Mouse (Mus musculus): ENCODE results near the gene Adamts4. TPM values are rescaled to one million over a fixed set of nuclear protein-coding genes. Genes with fewer than 3 reads are reported as not detected.
"Not testable (repeated sequence)": the region's sequence is repeated elsewhere in the genome, so short reads cannot be mapped to it uniquely, and the experiment has no call there.

Gene Adamts4
- polyA plus RNA-seq, 1 experiment from 2014 or later = 9.9 TPM

DNA sequence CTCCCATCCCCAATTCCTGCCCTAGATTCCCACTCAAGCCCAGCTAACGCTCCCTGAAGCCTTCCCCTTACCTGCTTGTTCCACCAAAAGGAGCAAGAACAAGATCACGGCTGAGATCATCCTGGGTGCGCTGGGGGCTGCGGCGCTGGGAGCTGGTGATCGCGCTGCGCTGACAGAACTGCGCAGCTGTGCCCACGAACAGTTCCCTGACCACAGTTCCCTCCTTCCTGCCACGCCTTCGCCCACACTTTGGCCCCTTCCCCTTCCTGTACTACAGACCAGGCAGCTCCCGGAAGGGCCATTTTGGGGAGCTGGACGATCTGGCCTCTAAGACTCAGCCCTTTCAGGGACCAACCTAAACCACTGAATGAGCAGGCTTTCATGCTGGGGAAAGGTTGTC, 16.1 kb upstream of the Adamts4 start, which contains the start of gene Fcer1g:
Gene Fcer1g, minus strand, starts transcription at position 240 of the 400 bp plus-strand sequence.
- 94% methylated on average over 14 of the region's 14 CpGs for WGBS
- no peak for DNase-seq (ENCODE audit: low spot score)
- Histone ChIP-seq H3K36me3 (peaks cover 59% of the 10 kb centered on the region), H3K4me1 (peaks cover 27% of the 10 kb centered on the region), H3K9me3 (replicated peaks) (no peaks in the 10 kb centered on the region), H3K4me3 (no peak within 1 kb of the TSS), H3K27me3 (ENCODE audit: low read depth, poor library complexity, severe bottlenecking) (no peaks in the 10 kb centered on the region), H3K27ac (replicated peaks) (no peak within 1 kb of the TSS)

DNA sequence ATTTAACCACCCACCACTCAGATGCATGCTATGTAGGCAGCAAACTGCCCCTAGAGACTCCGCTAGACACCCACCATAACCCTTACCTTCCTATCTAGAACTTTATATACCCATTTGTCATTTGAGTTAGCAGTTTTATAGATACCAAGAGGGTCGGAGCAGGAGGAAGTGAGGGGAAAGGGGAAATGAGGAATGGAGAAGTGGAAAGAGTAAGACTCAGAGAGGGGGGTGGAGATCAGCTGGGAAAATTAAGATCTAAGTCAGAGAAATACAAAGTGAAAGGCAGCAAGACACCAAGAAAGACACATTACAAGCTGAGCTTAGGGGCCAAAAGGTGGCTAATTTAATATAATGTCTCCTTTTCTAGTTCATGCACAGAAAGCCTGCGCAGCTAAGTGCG, 15.7 kb upstream of the Adamts4 start:
- WGBS = 94% methylated on average over 4 of the region's 4 CpGs
- no peak for DNase-seq (ENCODE audit: low spot score)
- H3K36me3 ChIP-seq = peaks cover 63% of the 10 kb centered on the region

DNA sequence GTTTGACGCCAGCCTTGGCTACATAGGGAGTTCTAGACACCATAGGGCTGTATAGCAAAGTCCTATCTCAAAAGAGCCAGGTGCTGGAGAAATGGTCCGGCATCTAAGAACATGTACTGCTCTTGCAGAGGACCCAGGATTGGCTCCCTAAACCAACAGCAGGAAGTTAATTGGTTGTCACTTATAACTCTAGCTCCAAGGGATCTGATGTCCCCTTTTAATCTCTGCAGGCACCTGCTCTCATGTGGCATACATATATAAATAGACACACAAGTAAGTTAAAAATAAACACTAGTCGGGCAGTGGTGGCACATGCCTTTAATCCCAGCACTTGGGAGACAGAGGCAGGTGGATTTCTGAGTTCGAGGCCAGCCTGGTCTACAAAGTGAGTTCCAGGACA, 14.4 kb upstream of the Adamts4 start:
- no peaks in the 10 kb centered on the region for H3K27me3 ChIP-seq (ENCODE audit: low read depth, poor library complexity, severe bottlenecking)
- H3K4me3 ChIP-seq = no peak overlapping the region
- no peak for DNase-seq (ENCODE audit: low spot score)
- no peaks in the 10 kb centered on the region for H3K9me3 ChIP-seq (replicated peaks)
- H3K36me3 ChIP-seq = peaks cover 76% of the 10 kb centered on the region
- H3K4me1 ChIP-seq = peaks cover 10% of the 10 kb centered on the region
- no peak overlapping the region for H3K27ac ChIP-seq (replicated peaks)
- WGBS = 91% methylated on average over 4 of the region's 4 CpGs

More for the DNA sequence above, 15.7 kb upstream of the Adamts4 start:
- peaks cover 23% of the 10 kb centered on the region for H3K4me1 ChIP-seq
- no peak overlapping the region for H3K27ac ChIP-seq (replicated peaks)
- H3K27me3 ChIP-seq (ENCODE audit: low read depth, poor library complexity, severe bottlenecking) = no peaks in the 10 kb centered on the region
- H3K4me3 ChIP-seq = no peak overlapping the region
- H3K9me3 ChIP-seq (replicated peaks) = no peaks in the 10 kb centered on the region

DNA sequence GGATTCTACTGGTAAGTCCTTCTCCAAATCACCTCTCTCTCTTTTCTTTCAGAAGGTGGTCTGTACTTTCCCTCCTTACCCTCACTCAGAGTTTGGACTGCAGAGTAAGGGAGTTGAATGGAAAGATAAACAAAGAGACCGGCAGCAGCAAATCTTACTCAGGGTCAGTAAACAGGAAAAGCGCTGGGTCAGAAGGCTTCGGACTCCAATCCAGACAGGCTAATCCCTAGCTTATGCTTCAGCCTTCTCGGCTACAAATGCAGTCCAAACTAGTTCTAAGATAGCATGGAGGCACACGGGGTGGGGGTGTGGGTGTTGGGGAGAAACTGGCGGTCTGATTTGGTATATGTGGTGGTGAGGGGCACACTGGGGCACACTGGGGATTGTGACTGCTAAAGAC, 12.8 kb upstream of the Adamts4 start:
- Histone ChIP-seq H3K4me1 (peaks cover 5% of the 10 kb centered on the region; the same call in 1 of the 2 replicates), H3K4me3 (no peak overlapping the region), H3K27ac (replicated peaks) (no peak overlapping the region), H3K36me3 (peaks cover 92% of the 10 kb centered on the region), H3K9me3 (replicated peaks) (no peaks in the 10 kb centered on the region), H3K27me3 (ENCODE audit: low read depth, poor library complexity, severe bottlenecking) (no peaks in the 10 kb centered on the region)
- 75% methylated on average over 6 of the region's 6 CpGs for WGBS
- DNase-seq (ENCODE audit: low spot score) = no peak

DNA sequence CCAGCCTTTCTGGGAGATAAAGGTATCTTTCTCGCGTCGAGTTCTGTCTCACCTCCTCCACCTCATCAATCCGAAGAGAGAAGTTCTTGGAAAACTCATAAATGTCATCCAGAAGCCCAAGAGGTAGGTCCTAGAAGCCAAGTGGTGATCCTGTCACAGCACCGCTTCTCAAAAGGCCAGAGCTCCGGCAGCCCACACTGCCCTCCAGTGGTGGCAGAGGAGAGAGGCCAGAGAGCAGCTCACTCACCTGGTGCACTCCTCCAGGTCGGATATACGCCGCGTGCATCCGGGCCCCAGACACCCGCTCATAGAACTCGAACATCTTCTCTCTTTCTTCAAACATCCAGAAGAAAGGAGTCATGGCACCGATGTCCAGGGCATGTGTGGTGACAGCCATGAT, 11.8 kb upstream of the Adamts4 start:
- no peaks in the 10 kb centered on the region for H3K9me3 ChIP-seq (replicated peaks)
- H3K36me3 ChIP-seq = peaks cover 100% of the 10 kb centered on the region
- DNase-seq (ENCODE audit: low spot score) = peak; percentile 57
- no peaks in the 10 kb centered on the region for H3K27me3 ChIP-seq (ENCODE audit: low read depth, poor library complexity, severe bottlenecking)
- no peak overlapping the region for H3K4me3 ChIP-seq
- WGBS = 71% methylated on average over 14 of the region's 14 CpGs
- H3K4me1 ChIP-seq = peaks cover 5% of the 10 kb centered on the region; the same call in 1 of the 2 replicates
- H3K27ac ChIP-seq (replicated peaks) = no peak overlapping the region

DNA sequence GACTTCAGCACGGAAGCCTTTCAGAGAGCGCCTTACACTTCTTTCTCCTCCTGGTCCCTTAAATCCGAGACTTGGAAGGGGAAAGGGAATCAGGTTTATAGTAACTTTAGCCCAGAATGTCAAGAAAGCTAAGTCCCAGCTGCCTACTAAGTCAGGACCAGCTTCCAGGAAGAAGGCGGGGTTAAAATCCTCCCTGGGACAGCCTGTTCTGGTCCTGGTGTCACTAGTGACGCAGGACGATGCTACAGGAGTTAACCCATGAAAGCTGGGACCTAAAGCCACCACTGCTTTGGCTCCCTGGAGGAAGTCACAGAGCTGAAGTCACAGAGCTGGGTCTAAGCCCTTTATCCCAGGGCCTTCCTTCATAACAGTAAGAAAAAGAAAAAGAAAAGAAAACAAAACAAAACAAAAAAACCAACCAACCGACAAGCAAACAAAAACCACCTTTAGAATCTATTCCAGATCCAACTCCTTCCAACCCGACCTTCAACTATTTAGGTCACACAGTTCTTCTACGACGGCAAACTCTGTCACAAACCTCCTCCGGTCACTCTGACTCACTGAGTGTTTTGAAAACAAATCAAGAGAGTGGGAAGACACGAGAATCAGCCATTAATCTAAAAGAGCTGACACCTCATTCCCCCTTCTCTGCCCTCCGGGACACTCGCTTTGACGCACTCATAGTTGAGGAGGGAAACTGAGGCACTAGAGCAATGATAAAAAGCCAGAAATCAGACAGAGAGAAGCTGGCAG, 10.1 kb upstream of the Adamts4 start:
- DNase-seq (ENCODE audit: low spot score) = no peak
- H3K27me3 ChIP-seq (ENCODE audit: low read depth, poor library complexity, severe bottlenecking) = no peaks in the 10 kb centered on the region
- H3K4me3 ChIP-seq = no peak overlapping the region
- no peak overlapping the region for H3K27ac ChIP-seq (replicated peaks)
- H3K36me3 ChIP-seq = peaks cover 97% of the 10 kb centered on the region
- H3K4me1 ChIP-seq = peaks cover 5% of the 10 kb centered on the region; the same call in 1 of the 2 replicates
- H3K9me3 ChIP-seq (replicated peaks) = no peaks in the 10 kb centered on the region
- 84% methylated on average over 15 of the region's 15 CpGs for WGBS

DNA sequence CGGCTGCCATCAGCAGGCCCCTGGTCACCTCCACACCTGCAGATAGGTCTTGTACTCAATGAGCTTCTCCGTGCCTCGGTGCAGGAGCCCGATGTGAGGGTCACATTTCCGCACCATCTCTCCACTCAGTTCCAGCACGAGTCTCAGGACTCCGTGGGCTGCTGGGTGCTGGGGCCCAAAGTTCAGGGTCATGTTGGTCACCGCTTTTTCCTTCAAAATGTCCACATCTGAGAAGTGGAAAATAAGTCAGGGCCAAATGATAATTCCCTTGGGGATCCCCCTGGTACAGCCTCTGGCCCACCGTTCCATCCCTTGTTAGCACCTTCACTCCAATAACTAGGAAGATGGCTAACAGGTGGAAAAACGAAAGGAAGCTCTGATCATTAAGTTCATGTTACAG, 9.3 kb upstream of the Adamts4 start:
- Histone ChIP-seq H3K4me1 (peaks cover 11% of the 10 kb centered on the region), H3K27ac (replicated peaks) (no peak overlapping the region), H3K27me3 (ENCODE audit: low read depth, poor library complexity, severe bottlenecking) (no peaks in the 10 kb centered on the region), H3K4me3 (no peak overlapping the region), H3K36me3 (peaks cover 96% of the 10 kb centered on the region), H3K9me3 (replicated peaks) (no peaks in the 10 kb centered on the region)
- DNase-seq (ENCODE audit: low spot score) = no peak
- WGBS = 97% methylated on average over 10 of the region's 10 CpGs

DNA sequence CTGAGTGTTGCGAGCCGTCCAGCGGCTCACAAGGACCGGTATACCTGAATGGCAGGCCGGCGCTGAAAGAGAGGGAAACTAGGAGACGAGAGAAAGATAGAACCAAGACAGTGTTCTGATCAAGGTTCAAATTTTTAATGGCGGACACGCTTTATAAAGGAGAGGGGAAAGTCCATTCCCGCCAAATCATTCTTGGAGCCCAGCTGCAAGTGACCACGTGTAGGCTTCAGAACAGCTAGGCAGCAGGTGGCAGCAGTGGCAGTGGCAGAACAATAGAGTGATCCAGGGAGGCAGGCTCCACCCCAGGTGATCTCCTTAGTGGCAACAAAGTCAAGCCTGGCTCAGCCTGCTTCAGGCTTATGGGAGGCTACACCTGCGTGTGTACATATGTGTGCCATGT, 8.3 kb upstream of the Adamts4 start:
- not testable (repeated sequence) for H3K27ac ChIP-seq (replicated peaks); H3K9me3 ChIP-seq (replicated peaks); DNase-seq (ENCODE audit: low spot score); H3K4me3 ChIP-seq; H3K27me3 ChIP-seq (ENCODE audit: low read depth, poor library complexity, severe bottlenecking)
- H3K36me3 ChIP-seq = peaks cover 86% of the 10 kb centered on the region
- WGBS = 83% methylated on average over 12 of the region's 12 CpGs
- H3K4me1 ChIP-seq = peaks cover 17% of the 10 kb centered on the region

DNA sequence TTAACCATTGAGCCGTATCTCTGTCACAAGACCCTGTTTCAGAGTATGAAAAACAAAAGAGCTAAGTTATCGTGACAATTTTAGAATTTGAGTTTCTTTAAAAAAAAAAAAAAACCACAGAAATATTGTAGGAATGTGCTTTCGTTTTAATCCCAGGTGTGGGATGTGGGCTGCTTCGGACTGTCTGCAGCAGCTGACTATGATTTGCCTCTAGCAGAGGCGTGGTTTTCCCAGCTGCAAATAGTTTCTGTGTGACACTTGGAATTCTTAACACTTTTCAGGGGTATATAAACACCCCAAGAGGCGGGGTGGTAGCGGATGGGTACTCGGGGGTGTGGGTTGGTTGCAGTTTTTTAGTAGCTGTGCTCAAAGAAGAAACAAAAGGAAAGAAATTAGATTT, 4.9 kb upstream of the Adamts4 start:
- peak overlapping the region; percentile 88; the same call in 1 of the 2 replicates for H3K4me3 ChIP-seq

DNA sequence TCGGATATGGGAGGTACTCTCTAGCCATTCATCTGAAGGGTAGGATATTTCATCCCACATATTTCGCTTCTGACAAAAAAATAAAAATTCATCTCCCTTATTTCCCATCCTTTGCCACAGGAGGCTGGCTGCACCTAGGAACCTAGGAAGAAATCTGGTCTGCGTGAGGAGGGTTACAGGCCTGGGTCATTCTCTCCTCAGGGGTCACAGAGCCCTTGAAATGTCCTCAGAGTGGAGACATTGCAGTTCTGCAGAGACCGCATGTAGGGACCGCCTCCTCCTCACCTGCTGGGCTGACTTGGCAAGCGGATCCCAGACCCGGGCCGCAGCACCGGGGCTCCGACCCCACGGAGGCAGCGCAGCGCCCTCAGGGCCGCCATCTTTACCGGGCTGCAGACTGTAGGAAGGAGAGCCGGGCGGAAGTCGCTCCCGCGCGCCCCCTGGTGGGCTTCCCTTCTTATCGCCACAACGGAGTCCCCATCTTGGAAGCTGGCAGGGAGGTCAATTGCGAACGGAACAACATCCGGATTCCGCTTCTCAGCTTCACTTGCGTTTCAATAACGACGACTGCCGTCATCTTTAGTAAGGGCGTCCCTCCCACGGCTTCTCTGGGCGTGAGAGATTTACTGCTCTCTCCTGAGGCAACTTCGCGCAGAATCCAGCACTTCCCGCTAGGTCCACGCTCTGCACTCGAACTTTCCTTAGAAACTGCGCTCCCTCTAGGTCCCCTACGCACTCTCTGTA, 3.3 kb upstream of the Adamts4 start:
- WGBS = under 1% methylated on average over 41 of the region's 41 CpGs
- H3K36me3 ChIP-seq = peaks cover 37% of the 10 kb centered on the region
- peak overlapping the region; percentile 95 for H3K27ac ChIP-seq (replicated peaks)
- H3K4me3 ChIP-seq = peak overlapping the region; percentile 88
- peaks cover 4% of the 10 kb centered on the region; the same call in 1 of the 2 replicates for H3K27me3 ChIP-seq (ENCODE audit: low read depth, poor library complexity, severe bottlenecking)
- peaks cover 60% of the 10 kb centered on the region for H3K4me1 ChIP-seq
- no peaks in the 10 kb centered on the region for H3K9me3 ChIP-seq (replicated peaks)
- DNase-seq (ENCODE audit: low spot score) = peak; percentile 97

More for the DNA sequence above, 4.9 kb upstream of the Adamts4 start:
- DNase-seq (ENCODE audit: low spot score) = no peak
- Histone ChIP-seq H3K27ac (replicated peaks) (no peak overlapping the region), H3K27me3 (ENCODE audit: low read depth, poor library complexity, severe bottlenecking) (no peaks in the 10 kb centered on the region), H3K9me3 (replicated peaks) (no peaks in the 10 kb centered on the region), H3K4me1 (peaks cover 45% of the 10 kb centered on the region), H3K36me3 (peaks cover 52% of the 10 kb centered on the region)
- WGBS = 92% methylated on average over 8 of the region's 8 CpGs

DNA sequence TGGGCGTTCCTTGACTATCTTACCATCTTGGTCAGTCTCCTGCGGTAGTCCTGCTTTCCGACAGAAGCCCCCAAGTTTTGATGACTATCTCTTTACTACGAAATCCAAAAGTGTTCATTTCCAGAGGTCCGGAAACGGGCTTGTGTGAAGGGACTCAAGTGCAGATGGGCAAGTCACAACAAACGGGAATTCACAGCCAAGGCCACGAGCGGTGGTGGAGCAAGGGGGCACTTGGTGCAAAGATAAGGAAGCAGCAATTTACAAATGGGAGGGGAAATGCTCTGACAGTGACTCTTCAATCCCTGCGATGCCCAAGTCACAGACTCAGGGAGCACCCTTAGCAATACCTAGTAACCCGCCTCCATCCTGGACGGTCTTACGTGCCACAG, 2.8 kb upstream of the Adamts4 start:
- Histone ChIP-seq H3K36me3 (peaks cover 31% of the 10 kb centered on the region), H3K27me3 (ENCODE audit: low read depth, poor library complexity, severe bottlenecking) (peaks cover 4% of the 10 kb centered on the region; the same call in 1 of the 2 replicates), H3K27ac (replicated peaks) (peak overlapping the region; percentile 95), H3K4me3 (peak overlapping the region; percentile 88), H3K4me1 (peaks cover 66% of the 10 kb centered on the region), H3K9me3 (replicated peaks) (no peaks in the 10 kb centered on the region)
- no peak for DNase-seq (ENCODE audit: low spot score)
- WGBS = 11% methylated on average over 13 of the region's 13 CpGs

DNA sequence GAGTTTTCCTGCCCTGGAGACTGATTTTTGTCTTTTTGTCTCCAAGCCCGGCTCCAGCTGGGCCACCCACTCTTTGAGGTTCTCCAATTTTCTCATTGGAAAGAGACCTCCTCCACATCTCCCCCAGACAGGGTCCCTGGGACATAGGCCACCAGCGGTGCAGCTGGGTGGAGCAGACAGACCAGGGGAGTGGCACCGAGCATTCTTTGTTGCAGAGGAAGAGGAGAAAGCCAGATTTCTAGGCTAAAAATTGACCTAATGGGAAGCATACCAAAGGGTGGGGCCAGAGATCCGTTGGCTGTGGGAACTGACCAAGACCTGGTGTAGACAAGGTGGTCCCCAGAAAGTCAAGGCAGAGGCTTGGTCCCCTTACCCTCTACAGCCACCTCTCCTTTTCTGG, 2.3 kb upstream of the Adamts4 start:
- 31% methylated on average over 4 of the region's 4 CpGs for WGBS
- DNase-seq (ENCODE audit: low spot score) = no peak

More for the DNA sequence above, 2.3 kb upstream of the Adamts4 start:
- no peaks in the 10 kb centered on the region for H3K9me3 ChIP-seq (replicated peaks)
- H3K4me1 ChIP-seq = peaks cover 70% of the 10 kb centered on the region
- peaks cover 28% of the 10 kb centered on the region for H3K36me3 ChIP-seq
- peak overlapping the region; percentile 95 for H3K27ac ChIP-seq (replicated peaks)
- peak overlapping the region; percentile 88 for H3K4me3 ChIP-seq
- H3K27me3 ChIP-seq (ENCODE audit: low read depth, poor library complexity, severe bottlenecking) = peaks cover 4% of the 10 kb centered on the region; the same call in 1 of the 2 replicates

Data from midbrain, embryonic 10.5 days (tissue).